Mouse (Mus musculus): ENCODE results near the gene Hal. TPM values are rescaled to one million over a fixed set of nuclear protein-coding genes. Genes with fewer than 3 reads are reported as not detected.

The Hal gene
- polyA plus RNA-seq, 1 experiment from 2014 or later, result 0.14 TPM

Other genes with a start within 250 kb of the Hal start
- 41.9 and 43.7 TPM in 2 replicates for gene Elk3, start 177.6 kb upstream of the Hal start, polyA plus RNA-seq (2015; fragmentation: Nextera tagmentation; extraction: Ambion mirVana)
- 170 and 174 TPM in 2 replicates for gene Lta4h, start 35.4 kb upstream of the Hal start, polyA plus RNA-seq (2015; fragmentation: Nextera tagmentation; extraction: Ambion mirVana)
- gene Amdhd1, start 51.3 kb downstream of the Hal start, polyA plus RNA-seq (2015; fragmentation: Nextera tagmentation; extraction: Ambion mirVana), result 0.62 and 1.1 TPM in 2 replicates
- 0.31 and 0.42 TPM in 2 replicates for gene Ccdc38, start 51.9 kb downstream of the Hal start, polyA plus RNA-seq (2015; fragmentation: Nextera tagmentation; extraction: Ambion mirVana)
- 139 TPM in 2 replicates for gene Snrpf, start 100.9 kb downstream of the Hal start, polyA plus RNA-seq (2015; fragmentation: Nextera tagmentation; extraction: Ambion mirVana)
- gene Ntn4, start 151.9 kb downstream of the Hal start, polyA plus RNA-seq (2015; fragmentation: Nextera tagmentation; extraction: Ambion mirVana), result 0.69 and 0.93 TPM in 2 replicates